Mouse (Mus musculus): ENCODE results near the gene Tmem102. TPM values are rescaled to one million over a fixed set of nuclear protein-coding genes. Genes with fewer than 3 reads are reported as not detected.

Tmem102 gene
- 45.7 and 55.0 TPM in 2 replicates for polyA plus RNA-seq (2012; rRNA removed)

GRCm38 (mm10) chr11:69804972-69805909, at the start of gene Tmem102:
Tmem102 (minus strand) TSS chr11:69805624.

GRCm38 (mm10) chr11:69846198-69846680, 40.8 kb upstream of the Tmem102 start, which contains the start of gene Plscr3:
Plscr3 (plus strand) TSS chr11:69846376.

GRCm38 (mm10) chr11:69837952-69838713, 32.7 kb upstream of the Tmem102 start, which contains the start of gene Tmem256:
Tmem256 (plus strand) TSS chr11:69838514.

DNA sequence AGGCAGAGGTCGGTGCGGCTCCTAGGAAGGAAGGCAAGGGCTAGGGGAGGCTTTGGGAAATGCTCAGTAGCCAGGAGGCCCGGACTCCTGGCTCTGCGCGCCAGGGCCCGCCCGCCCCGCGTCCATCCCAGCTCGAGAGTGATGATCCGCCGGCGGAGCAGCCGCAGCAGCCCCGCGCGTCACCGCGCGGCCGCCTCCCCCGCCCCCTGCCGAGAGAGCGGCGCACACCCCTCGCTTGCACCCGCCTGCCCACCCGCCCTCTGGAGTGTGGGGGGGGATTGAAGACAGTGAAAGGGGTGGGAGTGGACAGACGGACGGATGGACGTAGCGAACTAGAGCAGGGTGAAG, 32.2 kb upstream of the Tmem102 start, which contains the start of gene Nlgn2:
Nlgn2 (minus strand) TSS at position 181 of the 348 bp plus-strand sequence.

DNA sequence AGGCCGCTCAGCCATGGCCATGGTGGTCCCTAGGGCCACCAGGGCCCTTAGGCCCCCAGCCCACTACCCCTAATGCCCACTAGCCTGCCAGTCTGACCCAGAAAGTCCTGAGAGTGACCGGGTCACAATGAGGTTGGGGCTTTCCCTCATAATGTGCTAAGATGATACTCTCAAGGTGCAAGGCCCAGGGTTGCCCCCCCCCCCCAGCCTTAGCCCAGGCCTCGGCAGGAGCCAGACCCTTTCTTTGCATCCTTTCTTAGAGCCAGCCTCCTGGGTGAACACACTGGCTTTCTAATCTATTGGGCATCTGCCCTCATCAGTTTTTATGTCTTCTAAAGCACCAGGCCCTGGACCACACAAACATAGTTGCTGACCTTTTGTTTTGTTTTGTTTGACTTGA, 16.7 kb upstream of the Tmem102 start, which contains the start of gene Spem1:
Spem1 (minus strand) TSS at position 101 of the 400 bp plus-strand sequence.

DNA sequence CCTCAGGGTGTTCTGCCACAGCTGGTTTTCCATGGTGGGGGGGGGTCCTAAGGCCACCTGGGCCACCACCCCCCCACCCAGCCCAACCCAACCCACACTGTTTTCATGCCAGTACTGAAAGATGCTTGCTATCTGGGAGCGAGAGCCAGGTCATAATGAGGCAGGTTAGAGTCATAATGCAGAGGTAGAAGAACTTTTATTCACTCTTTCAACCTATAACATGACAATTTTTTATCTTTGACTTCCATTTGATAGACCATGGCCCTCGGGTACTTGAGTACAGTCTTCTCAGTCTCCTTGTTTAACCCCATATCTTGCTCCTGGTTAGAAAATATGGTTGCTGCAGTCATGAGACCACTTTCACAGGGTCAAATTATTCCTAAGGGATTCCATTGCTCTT, 12.9 kb upstream of the Tmem102 start, which contains the start of gene Spem2:
Spem2 (minus strand) TSS at position 101 of the 400 bp plus-strand sequence.

DNA sequence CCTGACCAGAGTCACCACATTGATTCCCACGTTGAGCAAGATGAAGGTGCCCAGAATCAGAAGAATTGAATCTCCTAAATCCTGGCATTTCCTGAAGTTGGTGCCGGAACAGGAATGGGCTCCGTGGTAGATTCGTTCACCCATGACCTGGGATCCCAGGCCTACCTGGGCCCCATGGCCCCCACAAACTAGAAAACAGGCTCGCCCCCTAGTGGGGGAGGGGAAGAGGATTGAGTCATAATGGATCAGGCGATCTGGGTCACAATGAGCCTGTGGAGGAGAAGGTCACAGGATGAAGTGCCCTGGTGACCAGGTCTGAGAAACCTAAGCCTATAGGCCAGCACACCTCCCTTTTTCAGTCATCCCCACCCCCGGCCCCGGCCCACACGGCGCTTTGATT, 9.7 kb upstream of the Tmem102 start, which contains the start of gene Gm39566:
Gm39566 (minus strand) TSS at position 144 of the 400 bp plus-strand sequence.

DNA sequence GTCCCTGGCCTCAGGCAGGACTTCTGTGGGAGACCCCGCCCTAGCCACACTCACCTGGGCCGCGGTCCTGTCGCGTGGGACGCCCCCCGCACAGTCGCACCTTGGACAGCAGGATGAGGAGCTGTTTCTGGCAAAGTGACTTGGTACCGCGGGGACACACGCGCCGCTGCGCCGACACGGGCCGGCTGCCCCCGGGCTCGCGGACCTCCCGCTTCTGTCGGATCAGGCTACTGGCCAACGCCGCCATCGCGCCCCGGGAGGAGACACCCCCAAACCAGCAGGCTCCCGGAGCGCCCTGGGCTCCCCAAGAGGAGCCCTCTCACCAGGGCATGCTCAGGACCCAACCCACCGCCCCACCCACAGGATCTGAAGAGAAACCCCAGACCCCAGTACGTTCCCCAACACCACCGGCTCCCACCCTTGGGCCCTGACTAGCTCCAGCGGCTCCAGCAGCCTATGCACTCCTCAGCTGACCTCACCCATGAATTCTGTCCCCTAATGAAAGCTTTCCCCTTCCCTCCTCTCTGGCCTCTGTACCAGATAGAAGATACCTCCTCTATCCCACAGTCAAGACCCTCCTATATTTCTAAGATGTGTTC, 3.9 kb downstream of the Tmem102 start, which contains the start of gene Fgf11:
Fgf11 (minus strand) TSS at position 479 of the 599 bp plus-strand sequence.

DNA sequence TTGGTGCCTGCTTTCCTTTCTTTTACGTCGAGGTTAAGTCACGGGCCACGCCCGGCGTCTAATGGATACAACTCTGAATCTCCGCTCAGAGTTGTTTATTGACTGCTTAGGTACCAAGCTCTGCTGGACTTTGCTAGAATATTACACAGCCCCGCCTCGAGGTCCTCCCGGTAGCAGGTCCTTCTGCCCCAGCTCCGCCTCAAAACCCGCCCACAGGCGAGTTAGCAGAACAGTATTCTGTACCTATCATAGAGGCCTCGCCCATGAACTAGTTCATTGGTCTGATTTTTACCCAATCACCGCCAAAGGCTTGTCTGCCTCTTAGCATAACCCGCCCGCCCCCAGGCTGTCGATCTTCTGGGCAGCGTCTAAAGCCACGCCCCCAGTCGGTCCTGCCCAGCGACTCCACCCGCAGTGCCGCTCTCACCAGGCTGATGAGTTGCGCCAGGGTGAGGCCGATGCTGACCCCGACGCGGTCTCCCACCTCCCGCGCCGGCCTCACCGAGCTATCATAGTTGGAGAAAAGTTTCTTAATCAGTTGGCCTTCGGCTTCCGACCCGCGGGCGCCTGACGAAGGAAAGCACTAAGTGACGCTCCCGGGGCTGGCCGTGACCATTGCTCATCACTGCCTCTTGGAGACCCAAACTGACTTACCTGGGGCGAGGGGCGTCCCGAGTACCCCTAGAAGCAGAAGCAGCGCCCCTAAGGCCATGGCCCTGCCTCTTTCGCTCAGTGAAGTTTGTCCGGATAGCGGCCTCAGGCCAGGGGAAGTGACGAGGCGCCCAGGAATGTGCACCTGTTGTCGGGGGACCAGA, 10.0 kb downstream of the Tmem102 start, which contains the start of gene Chrnb1:
Chrnb1 (minus strand) TSS at position 776 of the 815 bp plus-strand sequence.

GRCm38 (mm10) chr11:69765221-69766125, 40.0 kb downstream of the Tmem102 start, which contains the start of gene Zbtb4:
Zbtb4 (plus strand) TSS chr11:69765912.

DNA sequence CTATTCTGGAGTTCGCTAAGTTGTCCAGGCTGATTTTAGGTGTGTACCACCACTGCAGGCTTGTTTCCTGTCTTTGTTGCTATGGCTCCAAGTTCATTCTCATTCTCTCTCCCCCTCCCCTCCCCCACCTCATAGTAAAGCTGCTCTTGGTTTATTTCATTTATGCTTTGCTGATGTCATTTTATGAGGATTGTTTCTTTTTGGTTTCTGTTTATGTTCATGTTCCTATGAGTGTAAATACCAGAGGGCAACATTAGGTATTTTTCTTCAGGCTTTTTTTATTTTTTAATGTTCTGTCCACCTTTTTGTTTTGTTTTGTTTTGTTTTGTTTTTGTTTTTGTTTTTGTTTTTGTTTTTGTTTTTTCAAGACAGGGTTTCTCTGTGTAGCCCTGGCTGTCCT, 43.6 kb downstream of the Tmem102 start, which contains the start of gene Slc35g3:
Slc35g3 (minus strand) TSS at position 101 of the 400 bp plus-strand sequence.

DNA sequence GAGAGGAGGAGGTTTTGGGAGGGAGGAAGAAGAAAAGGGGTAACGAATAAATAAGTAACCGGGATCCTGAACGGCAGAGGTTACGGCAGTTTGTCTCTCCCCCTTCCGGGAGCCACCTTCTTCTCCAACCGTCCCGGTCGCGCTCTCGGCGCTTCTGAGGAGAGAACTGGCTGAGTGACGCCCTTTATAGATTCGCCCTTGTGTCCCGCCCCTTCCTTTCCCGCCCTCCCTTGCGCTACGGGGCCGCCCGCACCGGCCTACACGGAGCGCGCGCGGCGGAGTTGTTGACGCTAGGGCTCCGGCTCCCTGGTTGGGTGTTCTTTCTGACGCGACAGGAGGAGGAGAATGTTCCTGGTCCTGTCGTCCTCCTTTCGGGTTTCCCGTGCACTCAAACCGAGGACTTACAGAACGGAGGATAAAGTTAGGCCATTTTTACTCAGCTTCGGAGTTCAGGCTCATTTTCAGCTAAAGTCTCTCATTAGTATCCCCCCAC, 46.9 kb downstream of the Tmem102 start, which contains the start of gene Polr2a:
Polr2a (minus strand) TSS at position 160 of the 493 bp plus-strand sequence.

Other genes with a start within 250 kb of the Tmem102 start
- gene Efnb3, start 245.4 kb downstream of the Tmem102 start, polyA plus RNA-seq (2012; rRNA removed), result 1.1 and 1.8 TPM in 2 replicates
- gene Wrap53, start 225.4 kb downstream of the Tmem102 start, polyA plus RNA-seq (2012; rRNA removed), result 13.9 and 18.2 TPM in 2 replicates
- 69.1 and 71.7 TPM in 2 replicates for gene Trp53, start 225.3 kb downstream of the Tmem102 start, polyA plus RNA-seq (2012; rRNA removed)
- 6.2 and 6.3 TPM in 2 replicates for gene Atp1b2, start 199.7 kb downstream of the Tmem102 start, polyA plus RNA-seq (2012; rRNA removed)
- gene Shbg, start 187.7 kb downstream of the Tmem102 start, polyA plus RNA-seq (2012; rRNA removed), result not detected in 2 replicates
- gene Sat2, start 183.6 kb downstream of the Tmem102 start, polyA plus RNA-seq (2012; rRNA removed), result 1.3 and 1.8 TPM in 2 replicates
- gene Fxr2, start 172.6 kb downstream of the Tmem102 start, polyA plus RNA-seq (2012; rRNA removed), result 40.4 and 45.3 TPM in 2 replicates
- gene Sox15, start 150.3 kb downstream of the Tmem102 start, polyA plus RNA-seq (2012; rRNA removed), result not detected in 2 replicates
- 97.9 and 102 TPM in 2 replicates for gene Mpdu1, start 143.0 kb downstream of the Tmem102 start, polyA plus RNA-seq (2012; rRNA removed)
- gene Cd68, start 139.5 kb downstream of the Tmem102 start, polyA plus RNA-seq (2012; rRNA removed), result 16.9 and 23.1 TPM in 2 replicates
- gene Eif4a1, start 133.2 kb downstream of the Tmem102 start, polyA plus RNA-seq (2012; rRNA removed), result 190 and 192 TPM in 2 replicates
- 37.8 and 38.7 TPM in 2 replicates for gene Senp3, start 123.5 kb downstream of the Tmem102 start, polyA plus RNA-seq (2012; rRNA removed)
- gene Tnfsf13, start 119.8 kb downstream of the Tmem102 start, polyA plus RNA-seq (2012; rRNA removed), result 15.1 and 20.9 TPM in 2 replicates
- 26.3 and 32.5 TPM in 2 replicates for gene Tnfsf12, start 109.8 kb downstream of the Tmem102 start, polyA plus RNA-seq (2012; rRNA removed)
- 5.2 and 5.7 TPM in 2 replicates for gene Tnfsfm13, start 109.5 kb downstream of the Tmem102 start, polyA plus RNA-seq (2012; rRNA removed)
- gene Polr2a, start 47.0 kb downstream of the Tmem102 start, polyA plus RNA-seq (2012; rRNA removed), result 19.8 and 20.0 TPM in 2 replicates
- gene Slc35g3, start 43.7 kb downstream of the Tmem102 start, polyA plus RNA-seq (2012; rRNA removed), result 0.33 TPM in 1 of 2 replicates, not detected in the other
- gene Zbtb4, start 39.7 kb downstream of the Tmem102 start, polyA plus RNA-seq (2012; rRNA removed), result 37.2 and 40.3 TPM in 2 replicates
- 5.7 and 8.7 TPM in 2 replicates for gene Chrnb1, start 9.7 kb downstream of the Tmem102 start, polyA plus RNA-seq (2012; rRNA removed)
- 6.4 and 6.9 TPM in 2 replicates for gene Fgf11, start 3.8 kb downstream of the Tmem102 start, polyA plus RNA-seq (2012; rRNA removed)
- gene Gm39566, start 9.7 kb upstream of the Tmem102 start, polyA plus RNA-seq (2012; rRNA removed), result not detected in 2 replicates
- gene Spem2, start 12.8 kb upstream of the Tmem102 start, polyA plus RNA-seq (2012; rRNA removed), result not detected in 2 replicates
- 0.22 TPM in 1 of 2 replicates, not detected in the other for gene Spem1, start 16.6 kb upstream of the Tmem102 start, polyA plus RNA-seq (2012; rRNA removed)
- gene Nlgn2, start 32.2 kb upstream of the Tmem102 start, polyA plus RNA-seq (2012; rRNA removed), result 19.8 and 19.9 TPM in 2 replicates
- gene Tmem256, start 32.9 kb upstream of the Tmem102 start, polyA plus RNA-seq (2012; rRNA removed), result 153 and 198 TPM in 2 replicates
- gene Plscr3, start 40.8 kb upstream of the Tmem102 start, polyA plus RNA-seq (2012; rRNA removed), result 55.2 and 58.3 TPM in 2 replicates
- gene Tnk1, start 53.1 kb upstream of the Tmem102 start, polyA plus RNA-seq (2012; rRNA removed), result 55.1 and 60.4 TPM in 2 replicates
- gene Tmem95, start 72.4 kb upstream of the Tmem102 start, polyA plus RNA-seq (2012; rRNA removed), result not detected in 2 replicates
- gene Kctd11, start 75.8 kb upstream of the Tmem102 start, polyA plus RNA-seq (2012; rRNA removed), result 4.0 and 4.9 TPM in 2 replicates
- gene Acap1, start 89.9 kb upstream of the Tmem102 start, polyA plus RNA-seq (2012; rRNA removed), result 6.5 and 6.7 TPM in 2 replicates
- gene 2810408A11Rik, start 95.4 kb upstream of the Tmem102 start, polyA plus RNA-seq (2012; rRNA removed), result 1.0 and 1.6 TPM in 2 replicates
- 43.3 and 44.8 TPM in 2 replicates for gene Neurl4, start 95.4 kb upstream of the Tmem102 start, polyA plus RNA-seq (2012; rRNA removed)
- gene Gps2, start 108.3 kb upstream of the Tmem102 start, polyA plus RNA-seq (2012; rRNA removed), result 75.4 and 99.4 TPM in 2 replicates
- gene Eif5a, start 116.3 kb upstream of the Tmem102 start, polyA plus RNA-seq (2012; rRNA removed), result 270 and 293 TPM in 2 replicates
- gene Ybx2, start 130.2 kb upstream of the Tmem102 start, polyA plus RNA-seq (2012; rRNA removed), result 121 and 125 TPM in 2 replicates
- 33.6 and 50.8 TPM in 2 replicates for gene Slc2a4, start 142.6 kb upstream of the Tmem102 start, polyA plus RNA-seq (2012; rRNA removed)
- 779 and 796 TPM in 2 replicates for gene Cldn7, start 159.2 kb upstream of the Tmem102 start, polyA plus RNA-seq (2012; rRNA removed)
- gene Ctdnep1, start 175.5 kb upstream of the Tmem102 start, polyA plus RNA-seq (2012; rRNA removed), result 100 and 117 TPM in 2 replicates
- gene Elp5, start 176.9 kb upstream of the Tmem102 start, polyA plus RNA-seq (2012; rRNA removed), result 38.7 and 48.9 TPM in 2 replicates
- gene Gabarap, start 185.5 kb upstream of the Tmem102 start, polyA plus RNA-seq (2012; rRNA removed), result 207 and 284 TPM in 2 replicates
- 12.3 and 13.5 TPM in 2 replicates for gene Phf23, start 190.2 kb upstream of the Tmem102 start, polyA plus RNA-seq (2012; rRNA removed)
- 12.1 TPM in 2 replicates for gene Dvl2, start 195.0 kb upstream of the Tmem102 start, polyA plus RNA-seq (2012; rRNA removed)
- gene Acadvl, start 209.8 kb upstream of the Tmem102 start, polyA plus RNA-seq (2012; rRNA removed), result 106 and 112 TPM in 2 replicates
- 12.2 and 16.0 TPM in 2 replicates for gene Dlg4, start 211.3 kb upstream of the Tmem102 start, polyA plus RNA-seq (2012; rRNA removed)
- 0.22 and 0.60 TPM in 2 replicates for gene Asgr1, start 248.5 kb upstream of the Tmem102 start, polyA plus RNA-seq (2012; rRNA removed)